Mouse (Mus musculus) G1E (cell line): ENCODE data around the gene Zfp148.

Experiments
- CTCF ChIP-seq: IDR thresholded peaks from 2 replicates; pipeline ENCODE4 v1.5.1; 2012; ENCODE audit warnings: low read depth, low read length, inconsistent platforms, mixed read lengths
- GATA1 ChIP-seq: IDR thresholded peaks from 2 replicates; pipeline ENCODE4 v1.6.1; 2012; ENCODE audit warnings: borderline replicate concordance, low read length, inconsistent platforms, mixed read lengths

- TF ChIP-seq CTCF (no peak), GATA1 (no peak)
These were observed 163.7 kb downstream of the Zfp148 start for GRCm38 (mm10) chr16:33544346-33544745.
